Mouse (Mus musculus) bone marrow macrophage, adult 2 months (primary cell): ENCODE results near the gene Dtx1. TPM values are rescaled to one million over a fixed set of nuclear protein-coding genes. Genes with fewer than 3 reads are reported as not detected.

Experiments used
- H3K27ac ChIP-seq: 2 replicates; pipeline ENCODE4 v1.5.1; 2012; ENCODE audit warnings: low read depth, low read length; ENCODE audit not compliant: insufficient read depth
- H3K4me1 ChIP-seq: 2 replicates; pipeline ENCODE4 v1.6.1; 2012; ENCODE audit warnings: low read length; ENCODE audit not compliant: control insufficient read depth, insufficient read depth
- H3K4me3 ChIP-seq: 2 replicates; pipeline ENCODE4 v1.5.1; 2012; ENCODE audit warnings: mild to moderate bottlenecking, low read length, moderate library complexity; ENCODE audit not compliant: insufficient read depth
- CTCF ChIP-seq: IDR thresholded peaks from 2 replicates; pipeline ENCODE4 v1.5.1; 2012; ENCODE audit warnings: low read depth, mild to moderate bottlenecking, low read length, moderate library complexity
- POLR2A ChIP-seq: IDR thresholded peaks from 2 replicates; pipeline ENCODE4 v1.6.1; 2012; ENCODE audit warnings: mild to moderate bottlenecking, low read depth, low read length, borderline replicate concordance
- polyA plus RNA-seq: library from polyadenylated mRNA; stranded (reverse); fragments of >200 nt; gene quantifications from 2 replicates; pipeline ENCODE4 v1.2.4, GENCODE M21; 2012; ENCODE audit not compliant: missing spikeins, insufficient read depth, insufficient read length

The Dtx1 gene
- polyA plus RNA-seq, 1 experiment: not detected

DNA sequence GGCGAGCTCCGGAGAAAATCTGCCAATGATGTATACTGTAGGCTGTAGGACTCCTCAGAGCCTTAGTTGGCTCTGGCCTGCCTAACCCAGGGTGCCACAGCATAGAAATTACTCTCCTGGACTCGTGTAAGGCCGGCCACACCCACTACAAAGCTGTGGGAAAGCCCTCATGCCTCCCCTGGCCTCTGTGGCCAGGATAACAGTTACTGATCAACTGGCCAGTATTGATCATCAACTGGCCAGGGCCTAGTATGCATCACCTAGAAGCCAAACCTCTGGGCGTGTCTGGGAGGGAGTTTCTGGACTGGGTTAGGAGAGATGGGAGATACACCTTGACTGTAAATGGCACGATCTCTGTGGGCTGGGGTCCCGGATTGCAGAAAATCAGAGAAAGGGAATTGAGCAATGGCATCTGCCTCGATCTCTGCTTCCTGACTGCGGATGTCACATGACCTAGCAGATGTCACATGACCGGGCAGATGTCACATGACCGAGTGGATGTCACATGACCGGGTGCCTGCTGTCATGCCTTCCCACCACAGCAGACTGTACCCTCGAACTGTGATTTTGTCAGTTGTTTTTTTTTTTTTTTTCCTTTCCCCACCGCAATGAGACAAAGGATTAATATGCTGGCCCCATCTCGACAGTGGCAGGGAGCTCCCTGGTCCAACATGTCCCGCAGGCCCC, 15.5 kb downstream of the Dtx1 start:
- Histone ChIP-seq H3K27ac (no peak overlapping the region), H3K4me3 (no peak overlapping the region), H3K4me1 (peaks cover 10% of the 10 kb centered on the region)
- no peak for TF ChIP-seq CTCF
- TF ChIP-seq POLR2A: no peak

DNA sequence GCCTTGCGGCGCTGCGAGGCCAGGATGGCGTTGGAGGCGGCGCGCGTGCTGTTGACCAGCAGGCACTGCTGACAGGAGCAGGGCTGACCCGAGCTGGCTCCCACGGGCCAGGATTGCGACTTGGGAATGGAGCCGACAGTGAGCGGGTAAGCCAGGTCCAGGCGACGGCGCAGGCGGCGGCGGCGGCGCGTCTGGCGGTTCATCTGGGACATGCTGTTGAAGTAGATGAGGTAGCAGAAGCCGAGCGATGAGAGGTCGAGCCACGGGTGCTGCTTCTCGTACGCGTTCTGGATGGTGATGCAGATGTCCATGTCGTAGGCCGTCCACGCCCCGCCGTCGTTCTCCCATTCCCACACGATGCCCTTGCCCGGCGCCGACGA, 17.0 kb downstream of the Dtx1 start:
- TF ChIP-seq CTCF (no peak), POLR2A (no peak)
- H3K27ac ChIP-seq: no peak overlapping the region
- peaks cover 10% of the 10 kb centered on the region for H3K4me1 ChIP-seq
- H3K4me3 ChIP-seq: no peak overlapping the region

DNA sequence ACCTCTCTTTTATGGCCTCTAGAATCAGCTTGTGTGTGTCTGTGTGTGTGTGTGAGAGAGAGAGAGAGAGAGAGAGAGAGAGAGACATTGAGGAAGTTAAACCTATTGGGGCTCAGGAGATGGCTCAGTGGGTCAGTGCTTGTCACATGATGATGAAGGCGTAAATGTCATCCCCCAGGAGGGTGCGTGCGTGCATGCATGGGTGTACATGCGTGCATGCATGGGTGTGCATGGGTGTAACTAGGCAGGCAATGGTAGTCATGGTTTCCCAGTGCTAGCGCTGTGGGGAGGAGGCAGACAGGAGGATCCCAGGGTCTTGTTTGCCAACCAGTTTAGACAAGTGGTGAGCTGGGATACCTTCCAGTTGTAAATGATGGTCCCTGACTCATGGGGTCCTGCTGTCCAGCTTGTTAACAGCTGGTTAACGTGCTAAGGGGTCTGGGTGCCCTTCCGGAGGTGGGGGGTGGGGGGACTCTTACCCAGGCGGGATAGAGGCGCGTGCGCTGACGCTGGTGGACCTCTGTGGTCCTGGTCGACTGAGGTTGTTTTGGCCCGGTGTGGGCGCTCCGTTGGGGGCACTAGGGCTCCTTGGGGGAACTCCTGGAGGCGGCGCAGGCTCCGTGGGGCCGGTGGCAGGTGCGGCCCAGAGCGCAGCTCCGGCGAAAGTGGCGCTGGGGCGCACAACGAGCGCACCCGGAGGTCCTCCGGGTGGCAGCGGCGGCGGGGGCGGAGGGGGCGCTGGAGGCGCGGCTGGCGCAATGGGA, 17.6 kb downstream of the Dtx1 start:
- Histone ChIP-seq H3K4me1 (peaks cover 10% of the 10 kb centered on the region), H3K27ac (no peak overlapping the region), H3K4me3 (no peak overlapping the region)
- no peak for TF ChIP-seq POLR2A
- no peak for TF ChIP-seq CTCF

DNA sequence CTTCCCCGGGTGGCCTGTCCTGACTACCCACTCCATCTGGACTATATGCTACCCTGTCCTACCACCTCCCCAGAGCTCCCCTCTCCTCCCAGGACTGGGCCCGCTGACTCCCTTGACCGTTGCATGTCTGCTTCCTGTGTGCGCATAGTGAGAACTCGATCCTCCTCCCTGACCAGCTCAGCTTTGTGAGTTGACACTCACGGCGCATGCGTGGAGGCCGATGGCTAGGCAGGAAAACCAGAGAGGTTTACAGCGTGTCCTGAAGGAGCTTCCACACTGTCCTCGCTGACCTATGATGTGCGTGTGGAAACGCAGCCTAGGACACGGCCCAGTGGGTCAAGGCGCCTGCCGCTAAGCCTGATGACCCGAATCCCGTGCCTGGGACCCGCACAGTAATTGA, 19.7 kb downstream of the Dtx1 start:
- H3K4me3 ChIP-seq: no peak overlapping the region
- no peak overlapping the region for H3K27ac ChIP-seq
- peaks cover 12% of the 10 kb centered on the region for H3K4me1 ChIP-seq
- TF ChIP-seq CTCF (no peak), POLR2A (no peak)

DNA sequence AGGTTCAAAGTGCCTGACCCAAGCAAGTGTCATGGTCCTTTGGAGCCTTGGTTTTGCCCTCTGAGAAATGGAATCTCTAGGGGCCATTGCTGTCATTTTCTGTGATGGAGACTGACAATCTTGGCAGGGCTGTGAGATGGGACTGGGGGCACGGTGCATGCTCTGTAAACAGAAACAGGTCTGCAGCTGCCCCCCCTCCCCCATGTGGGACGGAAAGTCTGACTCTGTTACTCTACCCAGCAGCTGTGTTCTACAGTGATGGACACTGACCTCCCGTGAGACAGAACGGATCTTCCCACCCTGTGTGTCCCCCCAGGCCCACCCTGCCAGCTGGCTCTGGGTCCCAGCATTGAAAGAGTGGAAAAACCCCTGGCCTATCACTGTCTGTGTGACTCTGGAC, 21.3 kb downstream of the Dtx1 start:
- Histone ChIP-seq H3K4me3 (no peak overlapping the region), H3K27ac (no peak overlapping the region), H3K4me1 (peaks cover 2% of the 10 kb centered on the region; the same call in 1 of the 2 replicates)
- TF ChIP-seq POLR2A (no peak), CTCF (no peak)

DNA sequence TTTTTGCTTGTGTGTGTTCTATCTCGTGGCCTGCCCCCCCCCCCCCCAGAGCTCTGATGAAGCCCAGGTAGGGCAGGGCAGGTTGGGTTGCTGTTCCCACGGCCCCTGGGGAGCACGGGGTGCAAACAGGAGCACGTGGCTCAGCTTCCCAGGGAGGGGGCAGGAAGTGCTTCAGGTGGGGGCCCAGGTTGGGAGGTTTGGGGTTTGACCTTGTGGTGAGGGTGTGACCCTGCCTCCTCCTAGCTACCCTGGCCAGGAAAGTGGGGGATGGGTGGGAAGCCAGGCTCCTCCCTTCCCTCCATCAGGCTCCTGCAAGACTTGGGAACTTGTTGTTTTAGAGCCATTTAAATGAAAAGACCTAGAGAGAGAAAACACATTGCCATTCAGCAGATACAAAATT, 23.3 kb downstream of the Dtx1 start:
- peaks cover 2% of the 10 kb centered on the region; the same call in 1 of the 2 replicates for H3K4me1 ChIP-seq
- H3K4me3 ChIP-seq: no peak overlapping the region
- no peak overlapping the region for H3K27ac ChIP-seq
- no peak for TF ChIP-seq CTCF
- TF ChIP-seq POLR2A: no peak

DNA sequence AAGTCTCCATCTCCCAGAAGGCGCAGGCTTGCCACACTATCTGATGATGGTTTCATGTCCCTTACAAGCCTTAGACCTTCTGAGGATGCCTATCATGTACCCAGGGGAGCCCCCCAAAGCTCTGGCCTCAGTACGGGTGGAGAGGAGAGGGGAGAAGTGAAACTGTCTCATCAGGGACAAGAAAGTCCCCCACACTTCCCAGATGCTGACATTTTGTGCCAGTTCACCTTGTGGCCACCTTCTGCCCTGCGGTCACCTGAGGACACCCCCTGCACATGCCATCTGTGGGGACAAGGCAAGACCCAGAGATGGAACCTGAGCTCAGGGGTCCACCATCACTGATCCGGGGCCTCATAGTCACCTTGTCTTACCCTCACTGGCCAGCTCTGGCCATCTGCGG, 23.8 kb downstream of the Dtx1 start:
- no peak overlapping the region for H3K27ac ChIP-seq
- no peak for TF ChIP-seq POLR2A
- TF ChIP-seq CTCF: no peak
- peaks cover 2% of the 10 kb centered on the region; the same call in 1 of the 2 replicates for H3K4me1 ChIP-seq
- H3K4me3 ChIP-seq: no peak overlapping the region

DNA sequence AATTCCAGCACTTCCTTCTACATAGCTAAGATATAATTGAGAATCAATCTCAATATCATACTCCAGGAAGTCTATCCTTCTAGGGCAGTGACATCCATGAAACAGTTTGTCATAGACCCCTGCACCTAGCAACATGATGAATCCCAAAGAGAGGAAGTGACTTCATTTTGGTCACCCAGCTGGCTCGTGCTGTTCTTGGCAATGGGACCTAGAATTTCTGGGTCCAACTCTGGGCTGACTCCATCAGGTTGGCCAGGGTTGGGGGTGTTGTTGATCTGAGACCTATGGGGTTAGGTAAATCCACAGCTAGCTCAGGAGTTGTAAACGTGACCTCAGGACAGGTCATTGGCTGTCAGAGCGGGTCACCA, 24.3 kb downstream of the Dtx1 start:
- Histone ChIP-seq H3K4me1 (peaks cover 2% of the 10 kb centered on the region; the same call in 1 of the 2 replicates), H3K27ac (no peak overlapping the region), H3K4me3 (no peak overlapping the region)
- TF ChIP-seq POLR2A (no peak), CTCF (no peak)

DNA sequence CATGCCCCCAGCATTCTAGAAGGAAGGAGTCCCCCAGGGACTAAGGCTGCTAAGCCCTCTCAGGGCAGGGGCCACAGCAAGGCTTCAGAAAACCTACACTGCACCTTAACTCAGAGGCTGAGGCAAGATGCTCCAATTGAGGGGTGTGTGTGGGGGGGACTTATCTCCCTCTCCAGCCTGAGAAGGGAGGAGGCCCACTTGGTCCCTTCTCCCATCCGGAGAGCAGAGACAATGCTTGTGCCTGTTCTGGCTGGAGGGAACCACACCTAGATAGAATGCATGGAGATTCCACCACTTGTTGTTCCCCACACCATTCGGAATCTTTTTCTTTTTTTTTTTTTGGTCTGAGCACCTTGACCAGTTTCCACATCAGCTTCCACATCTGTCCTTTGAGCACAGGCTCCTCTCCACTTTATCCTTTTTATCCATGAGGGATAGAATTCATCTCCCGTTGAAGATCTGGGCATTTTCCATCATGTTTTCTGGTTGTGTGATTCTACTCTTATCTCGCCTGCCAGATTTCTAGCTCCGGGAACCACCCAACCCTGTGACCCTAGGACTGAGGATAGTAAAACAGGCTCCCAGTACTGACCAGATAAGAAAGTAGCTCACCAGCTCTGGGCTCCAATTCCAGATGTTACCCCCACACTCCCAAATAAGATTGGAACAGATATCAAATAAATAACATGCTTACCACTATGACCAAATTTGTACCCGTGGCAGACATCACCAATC, 24.8 kb downstream of the Dtx1 start:
- Histone ChIP-seq H3K27ac (no peak overlapping the region), H3K4me1 (peaks cover 2% of the 10 kb centered on the region; the same call in 1 of the 2 replicates), H3K4me3 (no peak overlapping the region)
- TF ChIP-seq POLR2A (no peak), CTCF (no peak)
